Mouse (Mus musculus) embryonic facial prominence, embryonic 15.5 days (tissue): Measurements from ENCODE around the gene Spint4. TPM values are rescaled to one million over a fixed set of nuclear protein-coding genes. Genes with fewer than 3 reads are reported as not detected.

Experiments used
- ATAC-seq: fragments of 200-750 bp; cut with Nextera tagmentation; 2 replicates; pipeline ENCODE4 v1.8.0; 2017; ENCODE audit warnings: low read depth, moderate TSS enrichment; ENCODE audit not compliant: insufficient number of reproducible peaks, low FRiP score, low TSS enrichment
- H3K27ac ChIP-seq: fragments of 300-500 bp; sonication (generic); replicated peaks from 2 replicates; pipeline ENCODE4 v1.5.1; 2015; ENCODE audit warnings: mild to moderate bottlenecking, inconsistent platforms
- H3K27me3 ChIP-seq: fragments of 300-500 bp; sonication (generic); 2 replicates; pipeline ENCODE4 v1.6.1; 2015; ENCODE audit warnings: inconsistent platforms
- H3K36me3 ChIP-seq: fragments of 300-500 bp; sonication (generic); 2 replicates; pipeline ENCODE4 v1.6.1; 2015; ENCODE audit warnings: mild to moderate bottlenecking, inconsistent platforms
- H3K4me1 ChIP-seq: fragments of 300-500 bp; sonication (generic); 2 replicates; pipeline ENCODE4 v1.6.1; 2015; ENCODE audit warnings: inconsistent platforms
- H3K4me2 ChIP-seq: fragments of 300-500 bp; sonication (generic); replicated peaks from 2 replicates; pipeline ENCODE4 v1.6.1; 2015; ENCODE audit warnings: mild to moderate bottlenecking, inconsistent platforms
- H3K4me3 ChIP-seq: fragments of 300-500 bp; sonication (generic); replicated peaks from 2 replicates; pipeline ENCODE4 v1.5.1; 2015; ENCODE audit warnings: mild to moderate bottlenecking, inconsistent platforms
- H3K9ac ChIP-seq: fragments of 300-500 bp; sonication (generic); 2 replicates; pipeline ENCODE4 v1.6.1; 2015; ENCODE audit warnings: inconsistent platforms
- H3K9me3 ChIP-seq: fragments of 300-500 bp; sonication (generic); replicated peaks from 2 replicates; pipeline ENCODE4 v1.6.1; 2016; ENCODE audit warnings: inconsistent platforms
- WGBS: fragments of 180-500 bp; shearing (Covaris S2); methylation state at CpG from one replicate; pipeline ENCODE4 v1.1.7; 2015; 5-methylcytosine and 5-hydroxymethylcytosine counted together
- polyA plus RNA-seq: library from polyadenylated mRNA; unstranded; fragments of >200 nt; fragmentation: Nextera tagmentation; extraction: Ambion mirVana; gene quantifications from 2 replicates; pipeline ENCODE4 v1.2.1, GENCODE M21; 2015

Gene Spint4
- polyA plus RNA-seq, 1 experiment from 2014 or later = not detected

- Histone ChIP-seq H3K4me3 (no peak overlapping the region), H3K27ac (no peak overlapping the region), H3K9ac (no peak overlapping the region), H3K9me3 (no peaks in the 10 kb centered on the region), H3K4me2 (no peak overlapping the region), H3K36me3 (no peaks in the 10 kb centered on the region), H3K27me3 (no peaks in the 10 kb centered on the region), H3K4me1 (no peaks in the 10 kb centered on the region)
- 80% methylated on average over 5 of the region's 5 CpGs for WGBS
- no peak for ATAC-seq
Measured at GRCm38 (mm10) chr2:164734839-164735238, 36.5 kb downstream of the Spint4 start.

- Histone ChIP-seq H3K4me1 (no peaks in the 10 kb centered on the region), H3K36me3 (no peaks in the 10 kb centered on the region), H3K27me3 (no peaks in the 10 kb centered on the region), H3K27ac (no peak overlapping the region), H3K9me3 (no peaks in the 10 kb centered on the region), H3K9ac (no peak overlapping the region), H3K4me3 (no peak overlapping the region), H3K4me2 (no peak overlapping the region)
- WGBS = 72% methylated on average over 5 of the region's 5 CpGs
- no peak for ATAC-seq
Measured at GRCm38 (mm10) chr2:164735446-164735845, 37.1 kb downstream of the Spint4 start.

GRCm38 (mm10) chr2:164737377-164738090 is 39.2 kb downstream of the Spint4 start:
- Histone ChIP-seq H3K27me3 (no peaks in the 10 kb centered on the region), H3K9me3 (no peaks in the 10 kb centered on the region), H3K4me3 (no peak overlapping the region), H3K36me3 (no peaks in the 10 kb centered on the region), H3K4me1 (no peaks in the 10 kb centered on the region), H3K27ac (no peak overlapping the region), H3K9ac (no peak overlapping the region), H3K4me2 (no peak overlapping the region)
- no peak for ATAC-seq
- WGBS = 51% methylated on average over 3 of the region's 3 CpGs

- Histone ChIP-seq H3K4me2 (no peak overlapping the region), H3K4me3 (no peak overlapping the region), H3K27me3 (no peaks in the 10 kb centered on the region), H3K27ac (no peak overlapping the region), H3K4me1 (peaks cover 1% of the 10 kb centered on the region; the same call in 1 of the 2 replicates), H3K36me3 (no peaks in the 10 kb centered on the region), H3K9ac (no peak overlapping the region), H3K9me3 (no peaks in the 10 kb centered on the region)
- no peak for ATAC-seq
- 42% methylated on average over 7 of the region's 7 CpGs for WGBS
Measured at GRCm38 (mm10) chr2:164739876-164740275, 41.6 kb downstream of the Spint4 start.

GRCm38 (mm10) chr2:164744987-164745386 is 46.7 kb downstream of the Spint4 start:
- H3K4me3 ChIP-seq = peak overlapping the region; percentile 95
- peaks cover 22% of the 10 kb centered on the region for H3K36me3 ChIP-seq
- H3K4me1 ChIP-seq = peaks cover 21% of the 10 kb centered on the region
- H3K9me3 ChIP-seq = no peaks in the 10 kb centered on the region
- peak overlapping the region; percentile 78 for H3K4me2 ChIP-seq
- H3K27ac ChIP-seq = no peak overlapping the region
- no peaks in the 10 kb centered on the region for H3K27me3 ChIP-seq
- 71% methylated on average over 13 of the region's 13 CpGs for WGBS
- H3K9ac ChIP-seq = peak overlapping the region; percentile 88; the same call in 1 of the 2 replicates
- ATAC-seq = no peak

- Histone ChIP-seq H3K4me3 (peak within 1 kb of the TSS; percentile 95), H3K4me2 (peak within 1 kb of the TSS; percentile 78), H3K9ac (peak within 1 kb of the TSS; percentile 88), H3K27me3 (no peaks in the 10 kb centered on the region), H3K4me1 (peaks cover 21% of the 10 kb centered on the region), H3K36me3 (peaks cover 32% of the 10 kb centered on the region), H3K27ac (peak within 1 kb of the TSS; percentile 72), H3K9me3 (no peaks in the 10 kb centered on the region)
- peak; percentile 84 for ATAC-seq
- WGBS = under 1% methylated on average over 68 of the region's 70 CpGs
Measured at GRCm38 (mm10) chr2:164745843-164746479, 47.7 kb downstream of the Spint4 start, which contains the start of the genes Wfdc3 and Dnttip1. TSS of gene Wfdc3 (minus strand) at chr2:164745931. TSS of gene Dnttip1 (plus strand) at chr2:164745983.

- WGBS = 53% methylated on average over 8 of the region's 8 CpGs
Measured at GRCm38 (mm10) chr2:164746693-164747092, 48.4 kb downstream of the Spint4 start.

GRCm38 (mm10) chr2:164748191-164748590 is 49.9 kb downstream of the Spint4 start:
- Histone ChIP-seq H3K9me3 (no peaks in the 10 kb centered on the region), H3K9ac (no peak overlapping the region), H3K4me2 (no peak overlapping the region), H3K36me3 (peaks cover 52% of the 10 kb centered on the region), H3K27me3 (no peaks in the 10 kb centered on the region), H3K27ac (no peak overlapping the region), H3K4me1 (peaks cover 21% of the 10 kb centered on the region), H3K4me3 (no peak overlapping the region)
- ATAC-seq = no peak
- WGBS = 76% methylated on average over 4 of the region's 4 CpGs

More at GRCm38 (mm10) chr2:164746693-164747092, 48.4 kb downstream of the Spint4 start:
- peaks cover 39% of the 10 kb centered on the region for H3K36me3 ChIP-seq
- no peaks in the 10 kb centered on the region for H3K9me3 ChIP-seq
- no peaks in the 10 kb centered on the region for H3K27me3 ChIP-seq
- peaks cover 21% of the 10 kb centered on the region for H3K4me1 ChIP-seq
- peak overlapping the region; percentile 78 for H3K4me2 ChIP-seq
- peak overlapping the region; percentile 95 for H3K4me3 ChIP-seq
- no peak for ATAC-seq
- H3K27ac ChIP-seq = no peak overlapping the region; the same call in 1 of the 2 replicates
- H3K9ac ChIP-seq = peak overlapping the region; percentile 88

GRCm38 (mm10) chr2:164748991-164749390 is 50.7 kb downstream of the Spint4 start:
- Histone ChIP-seq H3K9me3 (no peaks in the 10 kb centered on the region), H3K27me3 (no peaks in the 10 kb centered on the region), H3K4me1 (peaks cover 21% of the 10 kb centered on the region), H3K4me3 (no peak overlapping the region), H3K27ac (no peak overlapping the region), H3K4me2 (no peak overlapping the region), H3K9ac (no peak overlapping the region; the same call in 1 of the 2 replicates), H3K36me3 (peaks cover 59% of the 10 kb centered on the region)
- ATAC-seq = no peak
- WGBS = 87% methylated on average over 6 of the region's 6 CpGs
